Mouse (Mus musculus) spleen, adult 2 months (tissue): ENCODE measurements around the gene Gm4131.

ENCODE experiments used
- CTCF ChIP-seq: fragments of 200-500 bp; IDR thresholded peaks from 2 replicates; pipeline ENCODE4 v1.5.1; 2011; ENCODE audit warnings: mild to moderate bottlenecking, inconsistent platforms; ENCODE audit not compliant: insufficient read depth, insufficient read length, insufficient replicate concordance; ENCODE audit errors: extremely low read depth
- POLR2A ChIP-seq: fragments of 200-500 bp; IDR thresholded peaks from 2 replicates; pipeline ENCODE4 v1.6.1; 2011; ENCODE audit warnings: low read depth, low read length, inconsistent platforms

- TF ChIP-seq CTCF (no peak), POLR2A (no peak)
Measured at GRCm38 (mm10) chr14:62536988-62537387, 29.7 kb downstream of the Gm4131 start.
